Mouse (Mus musculus) heart, adult 2 months (tissue): ENCODE results near the gene Gpc4. TPM values are rescaled to one million over a fixed set of nuclear protein-coding genes. Genes with fewer than 3 reads are reported as not detected.

Experiments
- DNase-seq, 2 experiments: peaks; one replicate each; pipeline ENCODE4 v3.0.0; 2021
- H3K27ac ChIP-seq: fragments of 200-600 bp; 2 replicates; pipeline ENCODE4 v1.8.1; 2022
- H3K27me3 ChIP-seq: fragments of 200-500 bp; 2 replicates; pipeline ENCODE4 v1.6.1; 2012; ENCODE audit warnings: mild to moderate bottlenecking, low read length, inconsistent platforms, mixed read lengths; ENCODE audit not compliant: control insufficient read depth, insufficient read depth
- H3K36me3 ChIP-seq: fragments of 200-500 bp; 2 replicates; pipeline ENCODE4 v1.6.1; 2012; ENCODE audit warnings: low read length, inconsistent platforms; ENCODE audit not compliant: control insufficient read depth, insufficient read depth
- H3K4me1 ChIP-seq: fragments of 200-500 bp; 2 replicates; pipeline ENCODE4 v1.6.1; 2011; ENCODE audit warnings: low read length; ENCODE audit not compliant: control insufficient read depth, insufficient read depth
- H3K4me3 ChIP-seq: fragments of 200-600 bp; 2 replicates; pipeline ENCODE4 v1.8.1; 2022
- H3K79me2 ChIP-seq: fragments of 200-500 bp; replicated peaks from 2 replicates; pipeline ENCODE4 v1.6.1; 2012; ENCODE audit warnings: mild to moderate bottlenecking, inconsistent platforms, low read length, moderate library complexity, mixed read lengths; ENCODE audit not compliant: control insufficient read depth, insufficient read depth
- H3K9ac ChIP-seq: fragments of 200-500 bp; 2 replicates; pipeline ENCODE4 v1.6.1; 2012; ENCODE audit warnings: low read depth, mild to moderate bottlenecking, control low read depth, inconsistent platforms, low read length, mixed read lengths
- CTCF ChIP-seq: fragments of 200-600 bp; IDR thresholded peaks from 2 replicates; pipeline ENCODE4 v1.8.1; 2022; ENCODE audit warnings: antibody characterized with exemption, mild to moderate bottlenecking, moderate library complexity
- EP300 ChIP-seq: fragments of 200-500 bp; IDR thresholded peaks from 2 replicates; pipeline ENCODE4 v1.6.1; 2011; ENCODE audit warnings: low read depth, low read length, control low read depth; ENCODE audit not compliant: insufficient read depth
- POLR2A ChIP-seq: fragments of 200-500 bp; IDR thresholded peaks from 2 replicates; pipeline ENCODE4 v1.6.1; 2011; ENCODE audit warnings: mild to moderate bottlenecking, low read depth, low read length, control low read depth; ENCODE audit not compliant: insufficient read depth
- WGBS: fragments of 180-500 bp; shearing (Covaris S2); methylation state at CpG from one replicate; pipeline ENCODE4 v1.1.7; 2018; 5-methylcytosine and 5-hydroxymethylcytosine counted together
- intact Hi-C: fragments of 180-260 bp; cut with DNase I; formaldehyde crosslinking; loops from one replicate; pipeline ENCODE4 v1.15.1; 2025
- polyA plus RNA-seq: library from polyadenylated mRNA; depleted of rRNA; stranded (reverse); fragments of >200 nt; gene quantifications from 2 replicates; pipeline ENCODE4 v1.2.3, GENCODE M21; 2012
- total RNA-seq, 2 experiments: library from RNA; stranded (reverse); gene quantifications; 2 replicates each; pipeline ENCODE4 v1.2.3; 2021

The Gpc4 gene
- total and polyA plus RNA-seq, 3 experiments: 21.8 to 34.4 (median 33.6) TPM

- no peak overlapping the region for H3K27ac ChIP-seq
- no peaks in the 10 kb centered on the region for H3K79me2 ChIP-seq
- H3K9ac ChIP-seq: no peak overlapping the region
- WGBS: 52% methylated on average over 6 of the region's 6 CpGs
- DNase-seq: no peak
- intact Hi-C loops: no loop called here
- H3K27me3 ChIP-seq: no peaks in the 10 kb centered on the region
- H3K36me3 ChIP-seq: no peaks in the 10 kb centered on the region
- TF ChIP-seq EP300: no peak
- no peak for TF ChIP-seq POLR2A
- no peak overlapping the region for H3K4me3 ChIP-seq
- no peaks in the 10 kb centered on the region for H3K4me1 ChIP-seq
These were observed 63.6 kb downstream of the Gpc4 start for GRCm38 (mm10) chrX:52101445-52101844.

GRCm38 (mm10) chrX:52087726-52088348, 77.2 kb downstream of the Gpc4 start:
- H3K27me3 ChIP-seq: no peaks in the 10 kb centered on the region
- H3K36me3 ChIP-seq: no peaks in the 10 kb centered on the region
- no peak overlapping the region for H3K4me3 ChIP-seq
- H3K27ac ChIP-seq: no peak overlapping the region
- DNase-seq: peak; percentile 3 to 32
- intact Hi-C loops: loop anchor here (2.0 kb wide), 1 partner anchor 283 kb away; no protein-coding TSS in a partner anchor
- H3K4me1 ChIP-seq: no peaks in the 10 kb centered on the region
- 49% methylated on average over 7 of the region's 7 CpGs for WGBS
- H3K79me2 ChIP-seq: no peaks in the 10 kb centered on the region
- no peak for TF ChIP-seq POLR2A
- TF ChIP-seq EP300: no peak
- peak; percentile 72 for TF ChIP-seq CTCF
- H3K9ac ChIP-seq: no peak overlapping the region

DNA sequence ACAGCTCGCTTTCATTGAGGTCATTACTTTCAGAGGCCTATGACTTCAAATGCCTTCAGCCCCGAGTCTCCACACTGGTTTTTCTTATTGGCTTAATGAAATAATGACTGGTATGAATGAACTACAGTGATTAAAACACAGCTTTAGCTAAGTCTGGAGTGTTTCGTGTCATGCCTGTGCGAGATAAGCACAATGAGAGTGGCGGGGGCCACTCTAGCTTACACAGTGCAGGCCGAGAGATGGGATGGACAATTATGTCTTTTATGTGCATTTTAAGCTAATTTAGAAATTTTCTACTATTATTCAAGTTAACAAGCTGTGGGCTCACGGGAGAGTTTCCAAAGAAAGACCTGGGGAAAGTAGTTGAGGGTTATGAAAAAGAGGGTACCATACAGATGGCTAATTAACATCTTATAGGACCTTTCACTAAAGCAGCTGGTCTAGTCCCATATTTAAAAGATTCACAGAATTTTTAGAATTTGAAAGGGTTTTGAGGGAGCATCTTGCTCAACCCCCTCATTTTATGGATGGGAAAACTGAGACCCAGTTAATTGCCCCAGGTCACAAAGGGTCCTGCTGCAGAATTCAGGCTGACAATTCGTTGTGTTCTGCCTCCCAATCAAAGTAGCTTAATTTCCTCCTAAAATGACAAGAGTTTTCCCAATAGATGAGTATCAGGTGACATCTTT, 78.0 kb downstream of the Gpc4 start:
- no peak for DNase-seq
- Histone ChIP-seq H3K27ac (no peak overlapping the region), H3K4me3 (no peak overlapping the region), H3K36me3 (no peaks in the 10 kb centered on the region), H3K4me1 (no peaks in the 10 kb centered on the region), H3K79me2 (no peaks in the 10 kb centered on the region), H3K9ac (no peak overlapping the region), H3K27me3 (no peaks in the 10 kb centered on the region)
- TF ChIP-seq EP300: no peak
- TF ChIP-seq POLR2A: no peak
- no peak for TF ChIP-seq CTCF
- WGBS: 82% methylated on average over 8 of the region's 8 CpGs
- intact Hi-C loops: loop anchor here (2.0 kb wide), 1 partner anchor 284 kb away; no protein-coding TSS in a partner anchor

DNA sequence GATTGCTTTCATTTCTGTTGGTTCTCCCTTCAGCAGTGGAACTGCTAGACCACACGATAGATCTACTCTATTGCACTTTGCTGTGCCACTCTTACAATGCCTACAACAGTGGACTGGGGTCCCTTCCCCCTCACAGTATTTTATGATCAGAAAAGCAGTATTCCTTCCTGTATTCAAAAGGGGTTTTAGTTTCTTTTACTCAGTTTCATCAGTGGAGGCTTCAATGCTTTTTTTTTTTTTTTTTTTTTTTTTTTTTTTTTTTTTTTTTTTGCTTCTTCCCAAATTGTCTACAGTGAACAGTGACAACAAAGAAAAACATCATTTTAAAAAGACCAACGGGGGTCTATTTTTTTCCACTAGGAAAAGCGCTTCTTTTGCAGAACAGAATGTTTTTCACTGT, 81.5 kb downstream of the Gpc4 start:
- intact Hi-C loops: no loop called here
- Histone ChIP-seq H3K4me1 (no peaks in the 10 kb centered on the region), H3K9ac (no peak overlapping the region), H3K36me3 (no peaks in the 10 kb centered on the region), H3K79me2 (no peaks in the 10 kb centered on the region), H3K27me3 (no peaks in the 10 kb centered on the region), H3K4me3 (no peak overlapping the region), H3K27ac (no peak overlapping the region)
- no peak for DNase-seq
- WGBS: 70% methylated on average over 3 of the region's 3 CpGs
- TF ChIP-seq POLR2A: no peak
- TF ChIP-seq EP300: no peak
- TF ChIP-seq CTCF: no peak

GRCm38 (mm10) chrX:52072410-52072809, 92.6 kb downstream of the Gpc4 start:
- Histone ChIP-seq H3K9ac (no peak overlapping the region), H3K79me2 (no peaks in the 10 kb centered on the region), H3K4me3 (no peak overlapping the region), H3K27me3 (no peaks in the 10 kb centered on the region), H3K27ac (no peak overlapping the region), H3K36me3 (no peaks in the 10 kb centered on the region), H3K4me1 (no peaks in the 10 kb centered on the region; the same call in 1 of the 2 replicates)
- no peak for DNase-seq
- WGBS: 76% methylated on average over 2 of the region's 2 CpGs
- intact Hi-C loops: no loop called here
- no peak for TF ChIP-seq POLR2A
- no peak for TF ChIP-seq EP300
- no peak for TF ChIP-seq CTCF

DNA sequence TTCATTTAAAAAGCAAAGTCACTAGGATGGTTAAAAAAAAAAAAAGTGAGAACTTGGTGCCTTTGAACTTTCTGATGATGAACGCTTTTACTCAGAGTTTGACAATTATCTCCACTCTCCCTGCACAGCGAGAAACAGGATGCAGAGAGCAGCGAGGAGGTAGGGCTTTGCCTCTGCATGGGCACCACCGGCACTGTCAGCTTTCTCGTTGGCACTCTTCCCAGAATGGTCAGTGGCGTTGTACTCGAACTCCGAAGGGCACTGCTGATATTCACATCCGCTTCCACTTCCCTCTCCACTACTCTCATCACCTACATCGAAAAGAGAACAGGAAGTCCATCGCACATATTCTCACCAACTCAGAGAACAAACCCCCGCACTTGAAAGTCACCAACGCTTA, 111.6 kb downstream of the Gpc4 start:
- DNase-seq: no peak
- Histone ChIP-seq H3K4me3 (no peak overlapping the region), H3K79me2 (no peaks in the 10 kb centered on the region), H3K9ac (no peak overlapping the region), H3K36me3 (no peaks in the 10 kb centered on the region), H3K27ac (no peak overlapping the region), H3K4me1 (no peaks in the 10 kb centered on the region; the same call in 1 of the 2 replicates), H3K27me3 (no peaks in the 10 kb centered on the region)
- WGBS: 41% methylated on average over 13 of the region's 13 CpGs
- TF ChIP-seq EP300: no peak
- TF ChIP-seq CTCF: no peak
- no peak for TF ChIP-seq POLR2A
- intact Hi-C loops: no loop called here
